Mouse (Mus musculus) cerebellum, adult 2 months (tissue): ENCODE measurements at regions not wholly inside any gene's neighbourhood (a gene's known extent, or its start where the extent isn't known, plus 50 kb on each side); places are given as distances from the start of the nearest gene placed in this dataset.

Source experiments
- CTCF ChIP-seq: fragments of 200-500 bp; IDR thresholded peaks from 2 replicates; pipeline ENCODE4 v1.5.1; 2011; ENCODE audit warnings: low read depth, mild to moderate bottlenecking, control low read depth, low read length, moderate library complexity, borderline replicate concordance; ENCODE audit not compliant: insufficient read depth
- POLR2A ChIP-seq: fragments of 200-500 bp; IDR thresholded peaks from 2 replicates; pipeline ENCODE4 v1.6.1; 2011; ENCODE audit warnings: low read length, control low read depth, borderline replicate concordance; ENCODE audit not compliant: insufficient read depth

DNA sequence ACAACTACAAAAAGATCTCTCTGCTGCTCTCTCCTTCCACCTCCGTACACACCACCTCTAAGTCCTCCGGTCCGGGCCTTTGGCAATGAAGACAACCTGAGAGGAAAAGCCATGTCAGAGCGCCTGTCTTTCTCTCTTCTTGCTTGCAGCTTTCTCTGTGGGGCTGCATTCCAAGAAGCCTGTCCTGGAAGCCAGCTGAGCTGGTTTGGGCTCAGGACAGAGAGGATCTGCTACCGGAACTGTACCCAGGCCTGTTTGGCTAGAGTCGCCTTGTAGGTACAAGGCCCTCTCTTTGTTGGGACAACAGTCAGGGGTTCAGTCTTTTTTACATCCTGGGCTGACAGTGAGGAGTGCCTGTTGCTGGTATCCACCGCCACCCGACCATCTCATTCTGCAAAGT, 321.4 kb downstream of the Med13l start:
- no peak for TF ChIP-seq POLR2A
- TF ChIP-seq CTCF, result no peak
